Mouse (Mus musculus) stomach, postnatal 0 days (tissue): ENCODE measurements at regions not wholly inside any gene's neighbourhood (a gene's known extent, or its start where the extent isn't known, plus 50 kb on each side); places are given as distances from the start of the nearest gene placed in this dataset.

Experiments used
- CTCF ChIP-seq: IDR thresholded peaks from 2 replicates; pipeline ENCODE4 v1.5.1; 2016; ENCODE audit warnings: antibody characterized with exemption, low read depth, mild to moderate bottlenecking, moderate library complexity
- EP300 ChIP-seq: optimal IDR thresholded peaks from 2 replicates; pipeline ENCODE3; 2016; ENCODE audit warnings: antibody characterized with exemption

GRCm38 (mm10) chr7:136710653-136711052 lies 183.8 kb upstream of the Mgmt start:
- TF ChIP-seq CTCF: no peak
- no peak for TF ChIP-seq EP300
